ENCODE assay signal across 8 mouse cellular contexts in the genomic region with DNA sequence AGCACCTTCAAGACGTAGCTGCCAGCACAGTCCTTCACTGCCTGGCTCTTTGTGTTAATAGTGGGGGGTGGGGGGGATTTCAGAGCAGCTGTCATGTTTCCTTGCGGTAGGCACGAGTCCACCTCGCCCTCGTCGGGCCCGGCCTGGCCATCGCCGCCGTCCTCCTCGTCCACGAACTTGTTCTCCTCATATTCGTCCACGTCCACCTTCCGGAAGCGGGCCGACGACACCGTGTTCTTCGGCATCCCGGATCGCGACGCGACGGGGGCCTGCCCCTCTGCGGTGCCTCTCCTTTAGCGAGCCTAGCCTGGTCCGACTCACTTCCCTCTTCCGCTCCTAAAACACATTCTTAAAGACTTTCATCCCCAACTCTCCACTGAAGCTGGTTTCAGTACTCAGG. TPM values are rescaled to one million over a fixed set of nuclear protein-coding genes. Genes with fewer than 3 reads are reported as not detected.
A peak's percentile ranks its signal among the peaks of the same experiment; 100 is the strongest.
DNase-seq lines count a peak whose midpoint lies in the region; ATAC-seq and TF ChIP-seq lines count a peak whose summit lies in the region.

No protein-coding gene starts in this region.

- DNase-seq in lung, postnatal 14 days = no peak
- DNase-seq in hindbrain, postnatal 0 days (ENCODE audit: low spot score) = no peak
- DNase-seq in thymus, postnatal 0 days (ENCODE audit: low spot score) = peak; percentile 3
- DNase-seq in urinary bladder, postnatal 10 days (ENCODE audit: low spot score) = no peak
- DNase-seq in retina, postnatal 1 day = no peak

- no peak overlapping the region for H3K9ac ChIP-seq in lung, embryonic 16.5 days (ENCODE audit: low read length)
- H3K9ac ChIP-seq in hindbrain, postnatal 0 days (replicated peaks; ENCODE audit: low read length) = no peak overlapping the region

- H3K27me3 ChIP-seq in lung, embryonic 16.5 days (ENCODE audit: control insufficient read depth, insufficient read depth, low read depth, low read length) = no peaks in the 10 kb centered on the region
- H3K27me3 ChIP-seq in hindbrain, postnatal 0 days (ENCODE audit: insufficient read depth, low read length) = no peaks in the 10 kb centered on the region
- no peaks in the 10 kb centered on the region for H3K27me3 ChIP-seq in megakaryocyte, embryonic 14.5 days (replicated peaks)

- no peak for TF ChIP-seq CTCF in hindbrain, postnatal 0 days (IDR thresholded peaks at IDR 0.05; ENCODE audit: low read depth)

- no peak for ATAC-seq in lung, embryonic 16.5 days (ENCODE audit: low read depth)
- peak; percentile 57; the same call in 1 of the 2 replicates for ATAC-seq in erythroid progenitor cell, adult 5-6 weeks (replicated peaks; ENCODE audit: low FRiP score, poor library complexity, severe bottlenecking)
- peak; percentile 15; the same call in 1 of the 2 replicates for ATAC-seq in hindbrain, postnatal 0 days

- H3K27ac ChIP-seq in lung, embryonic 16.5 days (ENCODE audit: low read length) = no peak overlapping the region
- no peak overlapping the region for H3K27ac ChIP-seq in hindbrain, postnatal 0 days

- no peaks in the 10 kb centered on the region for H3K4me1 ChIP-seq in lung, embryonic 16.5 days (replicated peaks; ENCODE audit: control insufficient read depth, insufficient read depth, low read length)
- no peaks in the 10 kb centered on the region for H3K4me1 ChIP-seq in hindbrain, postnatal 0 days (ENCODE audit: insufficient read depth, low read length)
- H3K4me1 ChIP-seq in megakaryocyte, embryonic 14.5 days = peaks cover 23% of the 10 kb centered on the region

- no peaks in the 10 kb centered on the region for H3K9me3 ChIP-seq in lung, embryonic 16.5 days (ENCODE audit: control insufficient read depth, low read length)
- H3K9me3 ChIP-seq in hindbrain, postnatal 0 days (ENCODE audit: low read length) = no peaks in the 10 kb centered on the region
- H3K9me3 ChIP-seq in megakaryocyte, embryonic 14.5 days = no peaks in the 10 kb centered on the region

- peak overlapping the region; percentile 38; the same call in 1 of the 2 replicates for H3K4me2 ChIP-seq in lung, embryonic 16.5 days (ENCODE audit: low read depth, low read length)
- H3K4me2 ChIP-seq in hindbrain, postnatal 0 days (ENCODE audit: low read depth, low read length) = no peak overlapping the region

- no peaks in the 10 kb centered on the region for H3K36me3 ChIP-seq in lung, embryonic 16.5 days (ENCODE audit: control insufficient read depth, insufficient read depth, low read length)
- H3K36me3 ChIP-seq in hindbrain, postnatal 0 days (ENCODE audit: insufficient read depth, low read length) = no peaks in the 10 kb centered on the region
- H3K36me3 ChIP-seq in megakaryocyte, embryonic 14.5 days (replicated peaks; ENCODE audit: low read length) = no peaks in the 10 kb centered on the region

- H3K4me3 ChIP-seq in lung, embryonic 16.5 days (ENCODE audit: low read length) = peak overlapping the region; percentile 30
- H3K4me3 ChIP-seq in hindbrain, postnatal 0 days (ENCODE audit: low read length) = no peak overlapping the region
- peak overlapping the region; percentile 71 for H3K4me3 ChIP-seq in megakaryocyte, embryonic 14.5 days (replicated peaks)

- WGBS in lung, embryonic 16.5 days = 42% methylated on average over 30 of the region's 30 CpGs
- WGBS in hindbrain, postnatal 0 days = 66% methylated on average over 30 of the region's 30 CpGs

RNA-seq across cellular contexts. Expression of gene Taf1b, which starts 4.7 kb away (rescaled TPM):
- 25.6 and 26.9 TPM in 2 replicates for polyA plus RNA-seq in lung, embryonic 16.5 days (2015; fragmentation: Nextera tagmentation; extraction: Ambion mirVana)
- total RNA-seq in erythroid progenitor cell, adult 5-6 weeks (2015; ENCODE audit: low replicate concordance) = 4.0 and 15.9 TPM in 2 replicates
- total RNA-seq in erythroid progenitor cell, adult 5-6 weeks (2017; ENCODE audit: low replicate concordance) = 12.7 and 13.8 TPM in 2 replicates
- 11.7 and 14.2 TPM in 2 replicates for total RNA-seq in hindbrain, postnatal 0 days (2014; rRNA removed)
- polyA plus RNA-seq in hindbrain, postnatal 0 days (2015; fragmentation: Nextera tagmentation; extraction: Ambion mirVana) = 31.8 and 33.1 TPM in 2 replicates
- 1.0 and 1.1 TPM in 2 replicates for polyA plus RNA-seq in megakaryocyte, embryonic 14.5 days (2012; ENCODE audit: insufficient read depth, low replicate concordance)
- polyA plus RNA-seq in thymus, postnatal 0 days (2015; fragmentation: Nextera tagmentation; extraction: Ambion mirVana) = 43.6 and 45.8 TPM in 2 replicates

Comparison
In these comparisons a context has a peak if more than half of its experiments do, and no peak if none do; other contexts are left out.
1. RNA of gene Taf1b, which starts 4.7 kb away (polyA plus RNA-seq): 43.6 to 45.8 TPM in thymus, postnatal 0 days, 31.8 to 33.1 TPM in hindbrain, postnatal 0 days and 25.6 to 26.9 TPM in lung, embryonic 16.5 days; 1.0 to 1.1 TPM in megakaryocyte, embryonic 14.5 days; every median in the first group is over 10 times any median in the second.